Mouse (Mus musculus): ENCODE data around the gene Pitpnm1. TPM values are rescaled to one million over a fixed set of nuclear protein-coding genes. Genes with fewer than 3 reads are reported as not detected.

The Pitpnm1 gene
- polyA plus RNA-seq, 1 experiment from 2014 or later = 17.3 TPM

DNA sequence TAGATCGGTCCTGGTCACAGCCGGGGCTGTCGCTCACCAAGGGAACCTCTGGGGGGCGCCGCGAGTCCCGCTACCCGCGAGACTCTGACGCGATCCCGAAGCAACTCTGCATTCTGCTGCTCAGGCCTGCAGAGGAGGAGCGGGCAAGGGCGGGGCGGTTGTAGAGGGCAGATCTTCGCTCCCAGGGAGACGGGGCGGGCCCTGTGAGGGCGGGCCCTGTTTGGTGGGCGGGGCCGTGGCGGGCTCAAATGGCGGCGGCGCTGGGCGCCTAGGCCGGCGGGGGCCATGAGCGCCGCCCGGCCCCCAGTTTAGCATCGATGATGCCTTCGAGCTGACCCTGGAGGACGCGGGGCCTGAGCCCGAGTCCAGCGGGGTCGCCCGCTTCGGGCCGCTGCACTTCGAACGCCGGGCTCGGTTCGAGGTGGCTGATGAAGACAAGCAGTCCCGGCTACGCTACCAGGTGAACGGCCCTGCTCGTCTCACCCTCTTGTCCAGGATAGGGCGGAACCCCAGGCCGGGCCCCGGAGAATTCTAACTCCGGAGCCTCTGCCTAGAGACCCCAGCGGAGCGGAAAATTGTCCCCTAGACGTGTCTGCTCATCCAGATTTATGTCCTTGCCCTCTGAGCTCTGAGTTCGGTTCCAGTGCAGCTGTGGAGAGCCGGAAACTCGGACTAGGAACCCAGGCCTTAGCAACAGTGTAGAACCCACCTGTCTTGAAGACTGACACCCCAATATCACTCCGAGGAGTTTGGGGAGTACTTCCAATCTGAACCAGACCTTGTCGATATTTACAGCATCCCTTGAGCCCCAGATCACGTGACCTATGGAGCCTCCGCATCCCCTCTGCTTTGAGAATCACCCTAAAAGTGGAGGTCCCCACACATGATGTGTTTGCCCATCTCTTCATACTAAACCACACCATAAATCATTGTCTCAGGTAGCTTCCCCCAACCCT is 26.2 kb downstream of the Pitpnm1 start, which contains the start of gene Aip:
Aip (minus strand) TSS at position 118 of the 956 bp plus-strand sequence.
- peak within 1 kb of the TSS; percentile 94 for H3K9ac ChIP-seq (ENCODE audit: low read length)
- 1% methylated on average over 59 of the region's 64 CpGs for whole genome bisulfite sequencing
- ATAC-seq (ENCODE audit: insufficient number of reproducible peaks, insufficient read depth, low FRiP score, low read depth) = peak; percentile 97
- H3K36me3 ChIP-seq (ENCODE audit: control insufficient read depth, insufficient read depth, low read length) = peaks cover 31% of the 10 kb centered on the region
- H3K27me3 ChIP-seq (ENCODE audit: control insufficient read depth, insufficient read depth, low read length) = no peaks in the 10 kb centered on the region
- peak within 1 kb of the TSS in 1 of 2 experiments; percentile 51; a peak in 1 of 4 replicates for H3K27ac ChIP-seq (replicated peaks in 1 of 2; ENCODE audit: control insufficient read depth in 1 of 2, insufficient read depth in 1 of 2, low read depth in 2 of 2, low read length in 2 of 2)
- peak within 1 kb of the TSS; percentile 70 to 87 for H3K4me3 ChIP-seq (ENCODE audit: control insufficient read depth in 1 of 2, insufficient read depth in 1 of 2, low read depth in 1 of 2, low read length in 2 of 2)
- peak within 1 kb of the TSS; percentile 87 for H3K4me2 ChIP-seq (ENCODE audit: low read length)
- peaks cover 13 to 22% of the 10 kb centered on the region in 2 experiments for H3K4me1 ChIP-seq (ENCODE audit: control insufficient read depth in 2 of 2, insufficient read depth in 2 of 2, low read length in 2 of 2)
- no peaks in the 10 kb centered on the region for H3K9me3 ChIP-seq (ENCODE audit: control insufficient read depth, low read length)

DNA sequence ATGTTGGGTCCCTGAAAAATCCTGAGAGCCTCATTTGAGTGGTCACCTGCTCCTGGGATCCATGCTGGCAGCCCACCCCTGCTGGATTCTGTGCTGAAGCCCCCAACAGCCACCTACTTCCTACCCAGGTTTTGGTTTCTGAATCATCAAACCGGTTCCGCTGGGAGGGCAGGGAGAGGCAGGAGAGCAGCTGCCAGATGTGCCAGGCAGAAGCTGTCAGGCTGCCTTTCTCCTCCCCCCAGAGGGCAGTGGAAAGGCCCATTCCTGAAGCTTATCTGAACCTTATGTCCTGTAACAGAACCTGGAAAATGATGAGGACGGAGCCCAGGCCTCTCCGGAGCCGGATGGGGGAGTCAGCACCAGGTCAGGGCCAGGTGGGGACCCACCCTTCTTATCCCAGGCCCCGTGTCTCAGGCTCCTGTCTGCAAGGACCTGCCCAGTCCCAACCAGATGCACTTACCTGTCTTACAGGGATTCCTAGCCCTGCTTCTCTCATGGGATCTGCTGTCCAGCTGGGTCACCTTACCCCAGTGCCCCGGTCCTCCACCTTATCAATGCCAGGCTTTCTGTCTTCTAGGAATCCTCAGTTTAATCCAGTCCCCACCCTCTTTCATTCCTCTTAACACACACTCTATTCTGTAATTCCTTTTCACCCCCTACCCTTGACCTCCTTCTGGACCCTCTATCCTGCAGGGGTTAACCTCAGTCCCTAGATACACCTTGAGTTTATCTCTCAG is 27.1 kb downstream of the Pitpnm1 start:
- peak overlapping the region; percentile 70 to 87 for H3K4me3 ChIP-seq (ENCODE audit: control insufficient read depth in 1 of 2, insufficient read depth in 1 of 2, low read depth in 1 of 2, low read length in 2 of 2)
- H3K27me3 ChIP-seq (ENCODE audit: control insufficient read depth, insufficient read depth, low read length) = no peaks in the 10 kb centered on the region
- no peak overlapping the region for H3K27ac ChIP-seq (replicated peaks in 1 of 2; ENCODE audit: control insufficient read depth in 1 of 2, insufficient read depth in 1 of 2, low read depth in 2 of 2, low read length in 2 of 2)
- WGBS = 61% methylated on average over 7 of the region's 7 CpGs
- no peak for ATAC-seq (ENCODE audit: insufficient number of reproducible peaks, insufficient read depth, low FRiP score, low read depth)
- H3K36me3 ChIP-seq (ENCODE audit: control insufficient read depth, insufficient read depth, low read length) = peaks cover 40% of the 10 kb centered on the region
- H3K9me3 ChIP-seq (ENCODE audit: control insufficient read depth, low read length) = no peaks in the 10 kb centered on the region
- H3K4me1 ChIP-seq (ENCODE audit: control insufficient read depth in 2 of 2, insufficient read depth in 2 of 2, low read length in 2 of 2) = peaks cover 12 to 22% of the 10 kb centered on the region in 2 experiments
- peak overlapping the region; percentile 87 for H3K4me2 ChIP-seq (ENCODE audit: low read length)
- peak overlapping the region; percentile 94 for H3K9ac ChIP-seq (ENCODE audit: low read length)

DNA sequence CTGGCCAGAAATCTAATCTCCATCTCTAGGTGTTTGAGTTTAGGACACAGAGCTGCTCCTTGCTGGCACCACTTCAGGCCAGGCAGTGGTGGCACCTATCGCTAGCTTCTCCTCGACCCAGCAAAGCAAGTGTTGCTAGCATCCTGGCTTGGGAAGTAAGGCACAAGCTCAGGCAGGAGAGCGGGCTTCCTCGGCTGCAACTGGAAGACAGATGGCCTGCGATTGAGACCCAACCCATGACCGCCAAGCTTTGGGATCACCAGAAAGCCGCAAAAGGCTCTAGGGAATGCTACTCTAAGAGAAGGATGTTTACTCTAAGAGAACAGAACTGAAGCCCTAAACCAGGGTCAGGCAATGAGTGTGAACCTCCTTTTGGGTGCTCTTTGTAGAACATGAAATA is 29.7 kb downstream of the Pitpnm1 start:
- 0 out of 2 replicates have a peak overlapping the region, but pooled peaks have one; percentile 12 for H3K9ac ChIP-seq (ENCODE audit: low read length)
- no peak for ATAC-seq (ENCODE audit: insufficient number of reproducible peaks, insufficient read depth, low FRiP score, low read depth)
- H3K4me2 ChIP-seq (ENCODE audit: low read length) = no peak overlapping the region
- 93% methylated on average over 7 of the region's 7 CpGs for WGBS
- no peaks in the 10 kb centered on the region for H3K9me3 ChIP-seq (ENCODE audit: control insufficient read depth, low read length)
- H3K36me3 ChIP-seq (ENCODE audit: control insufficient read depth, insufficient read depth, low read length) = peaks cover 55% of the 10 kb centered on the region
- peaks cover 12 to 22% of the 10 kb centered on the region in 2 experiments for H3K4me1 ChIP-seq (ENCODE audit: control insufficient read depth in 2 of 2, insufficient read depth in 2 of 2, low read length in 2 of 2)
- no peaks in the 10 kb centered on the region for H3K27me3 ChIP-seq (ENCODE audit: control insufficient read depth, insufficient read depth, low read length)
- H3K27ac ChIP-seq (replicated peaks in 1 of 2; ENCODE audit: control insufficient read depth in 1 of 2, insufficient read depth in 1 of 2, low read depth in 2 of 2, low read length in 2 of 2) = peak overlapping the region in 1 of 2 experiments; percentile 25; a peak in 1 of 4 replicates
- no peak overlapping the region for H3K4me3 ChIP-seq (ENCODE audit: control insufficient read depth in 1 of 2, insufficient read depth in 1 of 2, low read depth in 1 of 2, low read length in 2 of 2)

DNA sequence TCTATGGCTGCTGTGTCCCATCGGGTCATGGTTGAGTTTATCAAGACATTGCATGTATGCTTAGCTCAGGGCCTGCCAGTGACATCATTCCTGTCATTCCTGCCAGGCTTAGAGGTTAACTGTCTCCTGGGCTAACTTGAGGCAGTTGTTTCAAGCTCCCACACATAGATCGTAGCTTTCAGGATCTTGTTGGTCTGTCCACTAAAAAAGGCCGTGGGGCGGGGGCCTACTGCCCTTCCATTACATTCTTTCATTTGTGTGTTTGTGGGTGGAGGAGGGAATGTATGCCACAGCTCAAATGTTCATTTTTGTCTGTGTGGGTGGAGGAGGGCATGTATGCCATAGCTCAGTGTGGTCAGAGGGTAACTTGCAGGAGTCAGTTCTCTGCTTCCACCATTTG is 30.3 kb downstream of the Pitpnm1 start:
- 0 out of 2 replicates have a peak overlapping the region, but pooled peaks have one; percentile 12 for H3K9ac ChIP-seq (ENCODE audit: low read length)
- no peak for ATAC-seq (ENCODE audit: insufficient number of reproducible peaks, insufficient read depth, low FRiP score, low read depth)
- H3K4me2 ChIP-seq (ENCODE audit: low read length) = no peak overlapping the region
- H3K36me3 ChIP-seq (ENCODE audit: control insufficient read depth, insufficient read depth, low read length) = peaks cover 55% of the 10 kb centered on the region
- no peaks in the 10 kb centered on the region for H3K27me3 ChIP-seq (ENCODE audit: control insufficient read depth, insufficient read depth, low read length)
- no peak overlapping the region for H3K4me3 ChIP-seq (ENCODE audit: control insufficient read depth in 1 of 2, insufficient read depth in 1 of 2, low read depth in 1 of 2, low read length in 2 of 2)
- peak overlapping the region in 1 of 2 experiments; percentile 25; a peak in 2 of 4 replicates for H3K27ac ChIP-seq (replicated peaks in 1 of 2; ENCODE audit: control insufficient read depth in 1 of 2, insufficient read depth in 1 of 2, low read depth in 2 of 2, low read length in 2 of 2)
- H3K9me3 ChIP-seq (ENCODE audit: control insufficient read depth, low read length) = no peaks in the 10 kb centered on the region
- peaks cover 12 to 20% of the 10 kb centered on the region in 2 experiments for H3K4me1 ChIP-seq (ENCODE audit: control insufficient read depth in 2 of 2, insufficient read depth in 2 of 2, low read length in 2 of 2)
- WGBS = 62% methylated on average over 4 of the region's 4 CpGs

DNA sequence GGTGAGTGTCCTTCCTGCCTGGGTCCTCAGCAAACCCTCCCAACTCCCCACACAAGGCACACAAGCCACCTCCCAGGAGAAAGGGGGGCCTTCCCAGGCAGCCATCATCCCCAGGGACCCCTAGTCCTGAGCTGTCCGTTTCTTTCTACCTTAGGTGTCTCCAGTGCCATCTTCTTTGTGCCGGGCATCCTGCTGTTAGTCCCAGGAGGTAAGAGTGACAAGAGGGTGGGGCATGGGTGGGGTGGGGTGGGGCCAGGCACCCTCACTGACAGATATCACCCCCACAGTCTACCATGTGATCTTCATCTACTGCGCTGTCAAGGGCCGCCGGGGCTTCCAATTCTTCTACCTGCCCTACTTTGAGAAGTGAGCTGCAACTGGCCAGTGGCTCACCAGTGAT is 31.3 kb downstream of the Pitpnm1 start:
- Histone ChIP-seq H3K4me2 (ENCODE audit: low read length) (no peak overlapping the region), H3K9me3 (ENCODE audit: control insufficient read depth, low read length) (no peaks in the 10 kb centered on the region), H3K9ac (ENCODE audit: low read length) (no peak overlapping the region), H3K4me3 (ENCODE audit: control insufficient read depth in 1 of 2, insufficient read depth in 1 of 2, low read depth in 1 of 2, low read length in 2 of 2) (no peak overlapping the region), H3K4me1 (ENCODE audit: control insufficient read depth in 2 of 2, insufficient read depth in 2 of 2, low read length in 2 of 2) (peaks cover 12 to 19% of the 10 kb centered on the region in 2 experiments), H3K27ac (replicated peaks in 1 of 2; ENCODE audit: control insufficient read depth in 1 of 2, insufficient read depth in 1 of 2, low read depth in 2 of 2, low read length in 2 of 2) (no peak overlapping the region), H3K36me3 (ENCODE audit: control insufficient read depth, insufficient read depth, low read length) (peaks cover 55% of the 10 kb centered on the region), H3K27me3 (ENCODE audit: control insufficient read depth, insufficient read depth, low read length) (no peaks in the 10 kb centered on the region)
- no peak for ATAC-seq (ENCODE audit: insufficient number of reproducible peaks, insufficient read depth, low FRiP score, low read depth)
- 90% methylated on average over 5 of the region's 5 CpGs for WGBS

DNA sequence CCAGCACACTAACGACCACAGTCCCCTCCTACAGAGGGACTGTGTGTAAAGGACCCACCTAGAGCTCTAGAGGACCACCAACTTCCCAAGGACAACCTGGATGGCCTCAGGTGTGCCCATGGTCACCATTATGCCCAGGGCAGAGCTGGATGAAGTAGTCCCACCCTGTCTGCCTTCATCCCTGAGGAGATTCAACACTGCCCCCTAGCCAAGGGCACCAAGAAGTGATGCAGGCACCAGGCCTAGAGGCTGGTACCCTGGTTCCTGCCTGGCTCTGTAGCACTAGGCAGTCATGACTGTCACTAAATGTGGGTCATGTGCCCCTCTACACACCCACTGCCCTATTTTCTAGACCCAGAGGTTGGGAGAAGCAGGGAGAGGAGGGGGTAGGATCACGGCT is 32.0 kb downstream of the Pitpnm1 start:
- Histone ChIP-seq H3K4me3 (ENCODE audit: control insufficient read depth in 1 of 2, insufficient read depth in 1 of 2, low read depth in 1 of 2, low read length in 2 of 2) (no peak overlapping the region), H3K36me3 (ENCODE audit: control insufficient read depth, insufficient read depth, low read length) (peaks cover 55% of the 10 kb centered on the region), H3K27ac (replicated peaks in 1 of 2; ENCODE audit: control insufficient read depth in 1 of 2, insufficient read depth in 1 of 2, low read depth in 2 of 2, low read length in 2 of 2) (no peak overlapping the region), H3K27me3 (ENCODE audit: control insufficient read depth, insufficient read depth, low read length) (no peaks in the 10 kb centered on the region), H3K9ac (ENCODE audit: low read length) (no peak overlapping the region), H3K4me1 (ENCODE audit: control insufficient read depth in 2 of 2, insufficient read depth in 2 of 2, low read length in 2 of 2) (peaks cover 10 to 14% of the 10 kb centered on the region in 2 experiments), H3K9me3 (ENCODE audit: control insufficient read depth, low read length) (no peaks in the 10 kb centered on the region), H3K4me2 (ENCODE audit: low read length) (no peak overlapping the region)
- no peak for ATAC-seq (ENCODE audit: insufficient number of reproducible peaks, insufficient read depth, low FRiP score, low read depth)
- 81% methylated on average over 2 of the region's 2 CpGs for WGBS

DNA sequence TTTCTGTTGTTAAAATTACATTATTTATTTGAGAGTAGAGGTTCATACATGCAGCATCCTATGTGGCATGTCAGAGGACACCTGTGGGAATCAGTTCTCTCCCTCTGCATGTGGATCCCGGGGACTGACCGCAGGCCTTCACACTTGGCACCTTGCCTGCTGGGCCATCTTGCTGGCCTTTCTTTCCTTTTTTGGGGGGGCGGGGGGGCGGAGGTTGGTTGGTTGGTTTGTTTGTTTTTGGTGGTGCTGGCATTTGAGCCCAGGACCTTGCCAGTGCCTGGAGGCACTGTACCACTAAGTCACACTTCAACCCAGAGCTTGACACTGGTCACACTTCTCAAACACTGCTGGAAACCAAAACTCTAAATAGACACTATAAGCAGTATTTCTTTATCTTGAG is 34.6 kb downstream of the Pitpnm1 start:
- H3K27me3 ChIP-seq (ENCODE audit: control insufficient read depth, insufficient read depth, low read length) = 0 out of 2 replicates have a peak, but pooled peaks cover 7% of the 10 kb centered on the region
- H3K9me3 ChIP-seq (ENCODE audit: control insufficient read depth, low read length) = no peaks in the 10 kb centered on the region
- ATAC-seq (ENCODE audit: insufficient number of reproducible peaks, insufficient read depth, low FRiP score, low read depth) = no peak
- WGBS = 82% methylated on average over 4 of the region's 4 CpGs
- H3K4me3 ChIP-seq (ENCODE audit: control insufficient read depth in 1 of 2, insufficient read depth in 1 of 2, low read depth in 1 of 2, low read length in 2 of 2) = no peak overlapping the region
- peaks cover 8 to 9% of the 10 kb centered on the region in 2 experiments; a peak in 3 of 4 replicates for H3K4me1 ChIP-seq (ENCODE audit: control insufficient read depth in 2 of 2, insufficient read depth in 2 of 2, low read length in 2 of 2)
- no peak overlapping the region for H3K4me2 ChIP-seq (ENCODE audit: low read length)
- peaks cover 38% of the 10 kb centered on the region for H3K36me3 ChIP-seq (ENCODE audit: control insufficient read depth, insufficient read depth, low read length)
- no peak overlapping the region for H3K9ac ChIP-seq (ENCODE audit: low read length)
- no peak overlapping the region for H3K27ac ChIP-seq (replicated peaks in 1 of 2; ENCODE audit: control insufficient read depth in 1 of 2, insufficient read depth in 1 of 2, low read depth in 2 of 2, low read length in 2 of 2)

Measured in heart, embryonic 14.5 days (tissue).